Mouse (Mus musculus) ovary, adult 10 weeks (tissue): ENCODE data around the gene Tuba3b. TPM values are rescaled to one million over a fixed set of nuclear protein-coding genes. Genes with fewer than 3 reads are reported as not detected.

ENCODE experiments used
- polyA plus RNA-seq: library from polyadenylated mRNA; stranded (reverse); fragments of 350-450 nt; fragmentation: Illumina TruSeq; extraction: RNeasy Lipid Tissue Mini Kit (QIAGEN cat#74804); gene quantifications from one replicate; pipeline ENCODE4 v1.2.3, GENCODE M21; 2014

Tuba3b gene
- not detected for polyA plus RNA-seq

GRCm38 (mm10) chr6:145615666-145616210 lies at the start of gene Tuba3b:
Gene Tuba3b (plus strand): TSS chr6:145615757.

GRCm38 (mm10) chr6:145614219-145614618 lies 1.3 kb upstream of the Tuba3b start, which contains the start of gene Lmntd1:
Gene Lmntd1 (minus strand): TSS chr6:145614319.

Other genes with a start within 250 kb of the Tuba3b start
- gene Lmntd1, start 1.4 kb upstream of the Tuba3b start, polyA plus RNA-seq: 0.91 TPM
- 34.0 TPM for gene Rassf8, start 131.0 kb downstream of the Tuba3b start, polyA plus RNA-seq
- 20.0 TPM for gene Bhlhe41, start 249.8 kb downstream of the Tuba3b start, polyA plus RNA-seq